Mouse (Mus musculus) kidney, embryonic 16.5 days (tissue): ENCODE data around the gene Zfp692. TPM values are rescaled to one million over a fixed set of nuclear protein-coding genes. Genes with fewer than 3 reads are reported as not detected.
"Not testable (repeated sequence)": the region's sequence is repeated elsewhere in the genome, so short reads cannot be mapped to it uniquely, and the experiment has no call there.

ENCODE experiments used
- ATAC-seq: fragments of 200-750 bp; cut with Nextera tagmentation; 2 replicates; pipeline ENCODE4 v1.8.0; 2017; ENCODE audit warnings: moderate TSS enrichment; ENCODE audit not compliant: low FRiP score, low TSS enrichment
- H3K27ac ChIP-seq: fragments of 300-500 bp; sonication (generic); 2 replicates; pipeline ENCODE4 v1.5.1; 2014; ENCODE audit warnings: low read length
- H3K27me3 ChIP-seq: fragments of 300-500 bp; sonication (generic); 2 replicates; pipeline ENCODE4 v1.6.1; 2014; ENCODE audit warnings: low read length, control low read depth, mixed read lengths; ENCODE audit not compliant: insufficient read depth
- H3K36me3 ChIP-seq: fragments of 300-500 bp; sonication (generic); 2 replicates; pipeline ENCODE4 v1.6.1; 2014; ENCODE audit warnings: low read length, control low read depth, mixed read lengths; ENCODE audit not compliant: insufficient read depth
- H3K4me1 ChIP-seq: fragments of 300-500 bp; sonication (generic); 2 replicates; pipeline ENCODE4 v1.6.1; 2014; ENCODE audit warnings: low read length, control low read depth, mixed read lengths; ENCODE audit not compliant: insufficient read depth
- H3K4me2 ChIP-seq: fragments of 300-500 bp; sonication (generic); replicated peaks from 2 replicates; pipeline ENCODE4 v1.6.1; 2014; ENCODE audit warnings: low read depth, low read length
- H3K4me3 ChIP-seq: fragments of 300-500 bp; sonication (generic); 2 replicates; pipeline ENCODE4 v1.5.1; 2014; ENCODE audit warnings: mild to moderate bottlenecking, low read length
- H3K9ac ChIP-seq: fragments of 300-500 bp; sonication (generic); replicated peaks from 2 replicates; pipeline ENCODE4 v1.6.1; 2014; ENCODE audit warnings: low read length
- H3K9me3 ChIP-seq: fragments of 300-500 bp; sonication (generic); 2 replicates; pipeline ENCODE4 v1.6.1; 2016; ENCODE audit warnings: low read length, control low read depth
- WGBS: fragments of 180-500 bp; shearing (Covaris S2); extraction: QIAGEN DNeasy Blood & Tissue Kit; methylation state at CpG from one replicate; pipeline ENCODE4 v1.1.7; 2014; 5-methylcytosine and 5-hydroxymethylcytosine counted together
- polyA plus RNA-seq: library from polyadenylated mRNA; unstranded; fragments of >200 nt; fragmentation: Nextera tagmentation; extraction: Ambion mirVana; gene quantifications from 2 replicates; pipeline ENCODE4 v1.2.1, GENCODE M21; 2015

Gene Zfp692
- polyA plus RNA-seq, 1 experiment from 2014 or later, result 30.1 TPM

DNA sequence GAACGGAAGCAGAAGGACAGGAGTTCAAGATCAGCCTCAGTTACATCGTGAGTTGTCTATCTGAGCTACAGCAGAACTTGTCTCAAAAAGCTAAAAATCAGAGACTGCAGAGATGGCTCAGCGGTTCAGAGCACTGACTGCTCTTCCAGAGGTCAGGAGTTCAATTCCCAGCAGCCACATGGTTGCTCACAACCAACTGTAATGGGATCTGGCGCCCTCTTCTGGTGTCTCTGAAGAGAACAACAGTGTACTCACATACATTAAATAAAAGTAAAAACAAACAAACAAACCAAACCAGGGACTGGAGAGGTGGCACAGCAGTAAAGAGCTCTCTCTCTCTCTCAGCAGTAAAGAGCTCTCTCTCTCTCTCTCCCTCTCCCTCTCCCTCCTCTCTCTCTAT lies 43.8 kb downstream of the Zfp692 start:
- Histone ChIP-seq H3K27ac (no peak overlapping the region), H3K4me1 (no peaks in the 10 kb centered on the region)
- ATAC-seq, result no peak

GRCm38 (mm10) chr11:58351179-58351578 lies 44.3 kb downstream of the Zfp692 start:
- 83% methylated on average over 5 of the region's 5 CpGs for WGBS
- ATAC-seq, result no peak

More for the DNA sequence above, 43.8 kb downstream of the Zfp692 start:
- Histone ChIP-seq H3K9me3 (no peaks in the 10 kb centered on the region), H3K4me2 (no peak overlapping the region), H3K27me3 (no peaks in the 10 kb centered on the region), H3K9ac (no peak overlapping the region), H3K36me3 (peaks cover 21% of the 10 kb centered on the region), H3K4me3 (no peak overlapping the region)
- WGBS, result 72% methylated on average over 4 of the region's 4 CpGs

DNA sequence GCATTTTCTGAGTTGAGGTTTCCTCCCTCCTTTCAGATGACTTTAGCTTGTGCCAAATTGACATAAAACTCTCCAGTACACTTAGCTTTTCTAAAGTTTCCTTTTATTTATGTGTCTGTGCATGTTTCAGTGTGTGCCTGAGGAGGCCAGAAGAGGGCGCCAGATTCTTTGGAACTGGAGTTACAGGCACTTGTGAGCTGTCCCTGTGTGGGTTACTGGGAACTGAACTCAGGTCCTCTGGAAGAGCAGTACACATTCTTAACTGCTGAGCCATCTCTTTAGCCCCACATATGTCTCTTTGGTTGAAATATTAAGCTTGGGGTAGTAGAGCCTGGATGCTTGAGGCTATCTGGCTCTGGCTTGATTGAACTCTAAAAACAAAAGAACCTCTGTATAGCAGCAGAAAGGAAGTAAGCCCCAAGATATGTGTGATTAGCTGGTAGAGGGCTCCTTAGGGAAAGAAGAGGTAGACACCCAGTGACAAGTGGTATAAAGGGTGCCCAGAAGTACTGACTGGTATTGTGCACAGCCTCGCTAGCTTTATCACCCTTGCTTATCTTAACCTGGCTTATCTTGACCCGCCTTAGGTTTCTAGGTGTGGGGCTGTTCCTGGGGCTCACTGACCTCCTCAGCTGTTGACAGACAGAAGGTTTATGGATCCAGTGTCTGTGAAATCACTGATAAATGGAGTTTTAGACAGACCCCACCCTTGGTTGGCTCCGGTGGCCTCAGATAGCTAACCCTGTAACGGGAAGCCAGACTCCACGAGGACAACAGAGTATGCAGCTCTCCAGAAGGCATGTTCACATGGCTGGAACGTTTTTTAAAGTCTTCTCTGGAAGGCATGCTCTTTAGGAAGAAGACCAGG lies 46.0 kb downstream of the Zfp692 start:
- Histone ChIP-seq H3K4me2 (no peak overlapping the region), H3K36me3 (0 out of 2 replicates have a peak, but pooled peaks cover under 1% of the 10 kb centered on the region), H3K4me3 (no peak overlapping the region), H3K27ac (no peak overlapping the region), H3K27me3 (no peaks in the 10 kb centered on the region), H3K9ac (no peak overlapping the region), H3K4me1 (no peaks in the 10 kb centered on the region), H3K9me3 (no peaks in the 10 kb centered on the region)
- ATAC-seq, result no peak
- 48% methylated on average over 7 of the region's 7 CpGs for WGBS

More at GRCm38 (mm10) chr11:58351179-58351578, 44.3 kb downstream of the Zfp692 start:
- Histone ChIP-seq H3K36me3 (peaks cover 16% of the 10 kb centered on the region), H3K27ac (no peak overlapping the region), H3K4me1 (no peaks in the 10 kb centered on the region), H3K9me3 (no peaks in the 10 kb centered on the region), H3K27me3 (no peaks in the 10 kb centered on the region), H3K4me2 (no peak overlapping the region), H3K9ac (no peak overlapping the region), H3K4me3 (no peak overlapping the region)

DNA sequence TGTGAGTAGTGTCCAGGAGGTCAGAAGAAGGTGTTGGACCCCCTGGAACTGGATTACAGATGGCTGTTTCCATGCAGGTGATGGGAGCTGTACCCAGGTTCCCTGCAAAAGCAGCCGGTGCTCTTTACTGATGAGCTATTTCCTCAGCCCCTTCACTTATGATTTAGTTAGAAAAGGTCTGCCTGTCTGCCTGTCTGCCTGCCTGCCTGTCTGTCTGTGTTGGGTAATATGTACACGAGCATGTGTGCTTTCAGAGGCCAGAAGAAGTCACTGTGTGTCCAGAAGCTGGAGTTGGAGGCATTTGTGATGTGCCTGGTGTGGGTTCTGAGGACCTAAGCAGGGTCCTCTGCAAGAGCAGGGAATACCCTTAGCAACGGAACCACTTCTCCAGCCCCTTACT lies 46.8 kb downstream of the Zfp692 start:
- WGBS, result 70% methylated on average over 3 of the region's 3 CpGs
- Histone ChIP-seq H3K4me3 (no peak overlapping the region), H3K27ac (no peak overlapping the region), H3K4me2 (no peak overlapping the region), H3K36me3 (no peaks in the 10 kb centered on the region), H3K9ac (no peak overlapping the region), H3K4me1 (no peaks in the 10 kb centered on the region), H3K9me3 (no peaks in the 10 kb centered on the region), H3K27me3 (no peaks in the 10 kb centered on the region)
- ATAC-seq, result no peak

DNA sequence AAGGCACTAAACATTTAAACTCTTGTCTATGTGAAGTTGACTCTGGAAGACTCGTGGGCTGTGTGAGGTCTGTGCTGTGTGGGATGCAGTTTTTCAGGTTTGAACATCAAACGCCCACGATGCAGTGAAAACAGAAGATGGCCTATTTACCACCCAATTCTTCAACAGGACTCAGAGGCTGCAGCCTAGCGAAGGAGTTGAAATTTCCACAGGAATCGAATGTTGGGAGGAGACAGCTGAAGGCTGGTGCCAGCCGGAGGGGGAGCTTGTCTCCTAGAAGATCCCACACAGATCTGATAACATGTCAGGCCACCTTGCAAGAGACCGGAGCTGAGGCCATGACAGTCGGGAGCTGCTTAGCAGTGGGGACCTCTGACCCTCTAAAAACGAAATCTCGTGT lies 47.6 kb downstream of the Zfp692 start:
- no peak overlapping the region for H3K4me2 ChIP-seq
- no peaks in the 10 kb centered on the region for H3K9me3 ChIP-seq
- WGBS, result 36% methylated on average over 10 of the region's 10 CpGs
- H3K36me3 ChIP-seq, result no peaks in the 10 kb centered on the region
- H3K27ac ChIP-seq, result no peak overlapping the region
- no peak overlapping the region for H3K4me3 ChIP-seq
- H3K4me1 ChIP-seq, result no peaks in the 10 kb centered on the region
- H3K9ac ChIP-seq, result no peak overlapping the region
- H3K27me3 ChIP-seq, result no peaks in the 10 kb centered on the region
- no peak for ATAC-seq

DNA sequence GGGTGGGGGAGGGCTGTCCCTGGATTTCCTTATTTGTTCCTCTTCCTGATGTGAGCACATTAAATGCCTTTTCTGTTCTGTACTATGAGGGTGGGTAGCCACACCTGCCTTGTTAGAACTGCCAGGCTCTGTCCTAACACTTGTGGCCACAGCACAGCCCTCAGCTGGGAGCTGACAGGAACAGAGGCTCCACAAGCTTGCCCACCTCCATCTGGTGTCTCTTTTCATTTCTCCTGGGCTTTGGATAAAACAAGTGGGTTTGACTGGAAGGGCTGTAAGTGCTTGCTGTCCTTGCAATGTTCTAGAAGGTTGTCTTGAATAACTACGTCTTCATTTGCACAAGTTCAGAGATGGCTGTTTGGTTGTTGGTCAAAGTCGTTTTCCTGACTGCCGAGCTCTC lies 48.1 kb downstream of the Zfp692 start:
- H3K9ac ChIP-seq, result no peak overlapping the region
- H3K4me3 ChIP-seq, result no peak overlapping the region
- ATAC-seq, result no peak
- H3K36me3 ChIP-seq, result no peaks in the 10 kb centered on the region
- no peak overlapping the region for H3K27ac ChIP-seq
- no peaks in the 10 kb centered on the region for H3K27me3 ChIP-seq
- no peaks in the 10 kb centered on the region for H3K4me1 ChIP-seq
- WGBS, result 79% methylated on average over 3 of the region's 3 CpGs
- no peaks in the 10 kb centered on the region for H3K9me3 ChIP-seq
- H3K4me2 ChIP-seq, result no peak overlapping the region

GRCm38 (mm10) chr11:58357042-58357441 lies 50.2 kb downstream of the Zfp692 start:
- Histone ChIP-seq H3K27me3 (no peaks in the 10 kb centered on the region), H3K4me1 (no peaks in the 10 kb centered on the region), H3K36me3 (no peaks in the 10 kb centered on the region), H3K27ac (no peak overlapping the region), H3K9me3 (no peaks in the 10 kb centered on the region), H3K4me3 (no peak overlapping the region), H3K4me2 (no peak overlapping the region), H3K9ac (no peak overlapping the region)
- WGBS, result 87% methylated on average over 3 of the region's 3 CpGs
- no peak for ATAC-seq

DNA sequence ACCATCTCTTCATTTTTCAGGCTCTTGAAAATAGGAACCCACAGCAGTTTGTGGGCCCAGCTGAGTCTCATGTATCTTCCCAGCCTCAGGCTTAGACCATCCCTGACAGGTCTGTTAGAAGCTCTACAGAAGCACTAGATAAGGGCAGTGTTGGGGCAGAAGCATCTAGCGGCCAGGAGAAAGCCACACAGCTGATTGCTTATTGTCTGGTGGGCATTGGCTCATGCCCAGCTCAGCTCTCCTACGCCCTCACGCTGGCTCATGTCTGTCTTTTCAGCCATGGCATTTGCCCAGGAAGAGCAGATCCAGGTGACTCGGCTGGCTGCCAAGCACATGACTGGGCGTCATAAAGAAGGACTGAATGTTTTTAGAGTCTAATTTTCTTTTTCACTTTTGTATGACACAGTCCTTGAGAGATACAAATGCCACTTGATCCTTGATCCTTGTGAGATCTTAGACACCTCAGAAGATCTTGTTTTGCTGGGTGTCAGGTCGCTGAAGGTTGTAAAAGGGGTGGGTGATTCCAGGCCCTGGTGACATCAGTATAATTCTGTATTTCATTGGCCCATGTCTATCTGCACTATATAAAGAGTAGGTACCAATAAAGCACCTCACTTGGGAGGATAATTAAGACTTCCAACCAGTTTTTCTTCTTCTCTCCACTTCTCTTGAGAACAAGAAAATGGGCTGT lies 51.1 kb downstream of the Zfp692 start:
- no peak overlapping the region for H3K4me2 ChIP-seq
- 77% methylated on average over 6 of the region's 6 CpGs for WGBS
- H3K27ac ChIP-seq, result no peak overlapping the region
- H3K9me3 ChIP-seq, result no peaks in the 10 kb centered on the region
- no peaks in the 10 kb centered on the region for H3K27me3 ChIP-seq
- H3K9ac ChIP-seq, result no peak overlapping the region
- ATAC-seq, result no peak
- no peaks in the 10 kb centered on the region for H3K4me1 ChIP-seq
- no peak overlapping the region for H3K4me3 ChIP-seq
- H3K36me3 ChIP-seq, result no peaks in the 10 kb centered on the region

DNA sequence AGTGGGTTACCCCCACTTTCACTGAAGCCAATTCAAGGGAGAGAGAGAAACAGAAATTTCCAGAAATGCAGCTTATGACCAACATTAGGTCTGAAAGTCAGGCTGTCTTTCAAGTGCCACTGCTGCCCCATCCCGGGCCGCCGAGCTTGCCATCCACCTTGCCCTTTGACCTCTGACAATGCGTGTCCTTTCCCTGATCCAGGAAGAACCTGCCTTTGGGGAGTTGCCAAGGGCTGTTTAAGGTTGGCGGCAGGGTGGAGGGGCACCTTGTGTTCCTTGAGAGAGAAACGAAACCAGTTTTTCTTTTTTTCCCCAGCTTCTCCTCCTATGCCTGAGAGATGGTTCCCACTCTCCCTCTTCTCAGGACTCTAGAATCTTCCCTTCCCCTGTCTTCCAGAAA lies 55.7 kb downstream of the Zfp692 start:
- not testable (repeated sequence) for H3K4me3 ChIP-seq, H3K9me3 ChIP-seq, ATAC-seq, H3K4me1 ChIP-seq, H3K27me3 ChIP-seq, H3K36me3 ChIP-seq, H3K9ac ChIP-seq, H3K4me2 ChIP-seq, H3K27ac ChIP-seq
- WGBS, result no CpG with 5 or more reads among the region's 6 CpGs
